Mouse (Mus musculus): ENCODE data around the gene Tnfrsf4.

DNA sequence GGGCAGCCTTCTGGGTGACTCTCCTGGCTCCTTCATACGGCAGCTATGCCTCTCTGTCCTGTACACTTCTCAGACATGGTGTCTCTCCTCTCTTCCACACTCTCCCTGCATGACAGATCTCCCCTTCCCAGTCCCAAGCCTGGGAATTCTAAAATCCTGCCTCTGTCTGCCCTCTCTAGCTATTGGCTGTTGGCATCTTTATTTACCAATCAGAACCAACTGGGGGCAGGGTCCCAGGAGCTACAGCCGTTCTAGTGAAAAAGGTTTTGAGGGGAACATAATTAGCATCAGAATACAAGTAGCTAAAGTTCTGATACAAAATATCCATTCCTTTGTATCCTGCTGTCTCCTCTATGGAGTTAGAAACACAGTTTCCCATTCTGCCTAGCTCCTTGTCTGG, 29.9 kb upstream of the Tnfrsf4 start:
- no peak for TF ChIP-seq POLR2A (IDR thresholded peaks at IDR 0.05; ENCODE audit: borderline replicate concordance, control insufficient read depth, low read depth, low read length)
- TF ChIP-seq CTCF (IDR thresholded peaks at IDR 0.05; ENCODE audit: control insufficient read depth, insufficient read depth, low read length), result no peak
